Mouse (Mus musculus) hindbrain, embryonic 16.5 days (tissue): ENCODE data around the gene Mrm1. TPM values are rescaled to one million over a fixed set of nuclear protein-coding genes. Genes with fewer than 3 reads are reported as not detected.

Experiments
- ATAC-seq: fragments of 200-750 bp; cut with Nextera tagmentation; 2 replicates; pipeline ENCODE4 v1.8.0; 2017; ENCODE audit warnings: moderate TSS enrichment, moderate library complexity
- H3K27ac ChIP-seq: fragments of 300-500 bp; sonication (generic); 2 replicates; pipeline ENCODE4 v1.5.1; 2014; ENCODE audit warnings: low read depth, mild to moderate bottlenecking, control low read depth, low read length, moderate library complexity
- H3K27me3 ChIP-seq: fragments of 300-500 bp; sonication (generic); replicated peaks from 2 replicates; pipeline ENCODE4 v1.6.1; 2014; ENCODE audit warnings: low read length; ENCODE audit not compliant: control insufficient read depth, insufficient read depth
- H3K36me3 ChIP-seq: fragments of 300-500 bp; sonication (generic); 2 replicates; pipeline ENCODE4 v1.6.1; 2014; ENCODE audit warnings: mild to moderate bottlenecking, low read length, moderate library complexity, mixed read lengths; ENCODE audit not compliant: control insufficient read depth, insufficient read depth
- H3K4me1 ChIP-seq: fragments of 300-500 bp; sonication (generic); 2 replicates; pipeline ENCODE4 v1.6.1; 2014; ENCODE audit warnings: low read depth, low read length; ENCODE audit not compliant: control insufficient read depth, insufficient read depth
- H3K4me2 ChIP-seq: fragments of 300-500 bp; sonication (generic); 2 replicates; pipeline ENCODE4 v1.6.1; 2014; ENCODE audit warnings: mild to moderate bottlenecking, low read length, control low read depth, moderate library complexity
- H3K4me3 ChIP-seq: fragments of 300-500 bp; sonication (generic); 2 replicates; pipeline ENCODE4 v1.5.1; 2014; ENCODE audit warnings: mild to moderate bottlenecking, low read length, control low read depth, moderate library complexity
- H3K9ac ChIP-seq: fragments of 300-500 bp; sonication (generic); 2 replicates; pipeline ENCODE4 v1.6.1; 2014; ENCODE audit warnings: low read depth, mild to moderate bottlenecking, control low read depth, low read length, moderate library complexity
- H3K9me3 ChIP-seq: fragments of 300-500 bp; sonication (generic); 2 replicates; pipeline ENCODE4 v1.6.1; 2014; ENCODE audit warnings: mild to moderate bottlenecking, low read length, moderate library complexity; ENCODE audit not compliant: control insufficient read depth
- WGBS: fragments of 180-500 bp; shearing (Covaris S2); extraction: QIAGEN DNeasy Blood & Tissue Kit; methylation state at CpG from one replicate; pipeline ENCODE4 v1.1.7; 2014; 5-methylcytosine and 5-hydroxymethylcytosine counted together
- polyA plus RNA-seq: library from polyadenylated mRNA; unstranded; fragments of >200 nt; fragmentation: Nextera tagmentation; extraction: Ambion mirVana; gene quantifications from 2 replicates; pipeline ENCODE4 v1.2.1, GENCODE M21; 2015

Mrm1 gene
- polyA plus RNA-seq, 1 experiment from 2014 or later = 26.0 TPM

- Histone ChIP-seq H3K27ac (peak overlapping the region; percentile 76), H3K4me3 (peak overlapping the region; percentile 72), H3K4me1 (peaks cover 4% of the 10 kb centered on the region; the same call in 1 of the 2 replicates), H3K9ac (peak overlapping the region; percentile 84), H3K4me2 (peak overlapping the region; percentile 92), H3K27me3 (no peaks in the 10 kb centered on the region), H3K36me3 (no peaks in the 10 kb centered on the region), H3K9me3 (no peaks in the 10 kb centered on the region)
- WGBS = 0% methylated on average over 39 of the region's 39 CpGs
- ATAC-seq = peak; percentile 55
Observed at GRCm38 (mm10) chr11:84818085-84818960, 992 bp downstream of the Mrm1 start.

DNA sequence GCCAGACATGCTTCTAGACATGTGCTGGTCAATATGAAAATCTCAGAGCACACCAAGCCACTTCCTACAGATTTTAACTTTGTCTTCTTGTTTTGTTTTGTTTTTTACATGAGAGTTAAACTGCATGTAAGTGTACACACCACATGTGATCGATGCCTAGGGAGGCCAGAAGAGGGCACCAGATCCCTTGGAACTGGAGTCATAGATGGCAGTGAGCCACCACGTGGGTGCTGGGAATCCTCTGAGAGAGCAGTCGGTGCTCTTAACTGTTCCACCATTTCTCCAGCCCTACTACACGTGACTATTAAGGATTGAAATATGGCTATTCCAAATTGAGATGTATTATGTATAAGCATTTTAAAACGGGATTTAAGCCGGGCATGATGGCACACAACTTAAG is 2.0 kb downstream of the Mrm1 start:
- no peak for ATAC-seq
- H3K4me2 ChIP-seq = no peak overlapping the region; the same call in 1 of the 2 replicates
- H3K4me3 ChIP-seq = no peak overlapping the region
- H3K27me3 ChIP-seq = no peaks in the 10 kb centered on the region
- H3K27ac ChIP-seq = no peak overlapping the region
- H3K36me3 ChIP-seq = peaks cover 3% of the 10 kb centered on the region; the same call in 1 of the 2 replicates
- WGBS = 89% methylated on average over 6 of the region's 6 CpGs
- H3K9me3 ChIP-seq = no peaks in the 10 kb centered on the region
- H3K9ac ChIP-seq = no peak overlapping the region
- H3K4me1 ChIP-seq = peaks cover 4% of the 10 kb centered on the region; the same call in 1 of the 2 replicates

- ATAC-seq = 0 out of 2 replicates have a peak, but pooled peaks have one; percentile 47
- peaks cover 4% of the 10 kb centered on the region; the same call in 1 of the 2 replicates for H3K36me3 ChIP-seq
- H3K27ac ChIP-seq = no peak overlapping the region
- WGBS = 58% methylated on average over 13 of the region's 13 CpGs
- no peak overlapping the region for H3K9ac ChIP-seq
- H3K9me3 ChIP-seq = no peaks in the 10 kb centered on the region
- H3K27me3 ChIP-seq = no peaks in the 10 kb centered on the region
- no peak overlapping the region for H3K4me3 ChIP-seq
- no peak overlapping the region for H3K4me2 ChIP-seq
- no peaks in the 10 kb centered on the region for H3K4me1 ChIP-seq
Observed at GRCm38 (mm10) chr11:84813724-84814510, 5.4 kb downstream of the Mrm1 start.

DNA sequence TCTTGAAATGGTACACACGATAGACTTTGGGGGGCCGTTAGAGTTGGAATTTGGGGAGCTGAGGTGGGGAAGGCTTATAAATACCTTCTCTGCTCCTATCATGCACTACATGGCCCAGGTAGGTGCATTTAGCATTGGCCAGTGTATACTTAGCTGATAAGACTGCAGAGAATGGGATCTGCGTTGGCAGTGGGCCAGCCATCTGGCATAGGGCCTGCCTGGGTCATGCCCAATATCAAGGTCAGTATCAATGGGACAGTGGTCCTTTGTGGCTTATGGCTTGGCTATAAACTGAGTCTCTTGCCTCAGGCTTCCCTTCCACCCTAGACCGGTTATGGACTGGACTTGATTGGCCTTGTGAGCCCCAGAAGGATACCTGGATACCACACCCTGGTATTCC is 14.9 kb downstream of the Mrm1 start:
- Histone ChIP-seq H3K36me3 (no peaks in the 10 kb centered on the region), H3K9ac (no peak overlapping the region), H3K27ac (no peak overlapping the region), H3K4me2 (no peak overlapping the region), H3K4me3 (no peak overlapping the region), H3K27me3 (no peaks in the 10 kb centered on the region), H3K9me3 (no peaks in the 10 kb centered on the region), H3K4me1 (no peaks in the 10 kb centered on the region)
- WGBS = 90% methylated on average over 4 of the region's 4 CpGs
- no peak for ATAC-seq

GRCm38 (mm10) chr11:84797627-84798353 is 21.5 kb downstream of the Mrm1 start:
- Histone ChIP-seq H3K4me1 (peaks cover 9% of the 10 kb centered on the region), H3K9me3 (no peaks in the 10 kb centered on the region), H3K4me3 (no peak overlapping the region), H3K27me3 (no peaks in the 10 kb centered on the region), H3K27ac (no peak overlapping the region), H3K4me2 (no peak overlapping the region), H3K9ac (no peak overlapping the region), H3K36me3 (no peaks in the 10 kb centered on the region)
- ATAC-seq = peak; percentile 66
- whole genome bisulfite sequencing = 19% methylated on average over 21 of the region's 21 CpGs

GRCm38 (mm10) chr11:84797026-84797425 is 22.3 kb downstream of the Mrm1 start:
- Histone ChIP-seq H3K36me3 (no peaks in the 10 kb centered on the region), H3K4me2 (no peak overlapping the region), H3K27ac (no peak overlapping the region), H3K4me1 (peaks cover 9% of the 10 kb centered on the region), H3K9me3 (no peaks in the 10 kb centered on the region), H3K27me3 (no peaks in the 10 kb centered on the region), H3K9ac (no peak overlapping the region), H3K4me3 (no peak overlapping the region)
- 26% methylated on average over 10 of the region's 10 CpGs for WGBS
- no peak for ATAC-seq

DNA sequence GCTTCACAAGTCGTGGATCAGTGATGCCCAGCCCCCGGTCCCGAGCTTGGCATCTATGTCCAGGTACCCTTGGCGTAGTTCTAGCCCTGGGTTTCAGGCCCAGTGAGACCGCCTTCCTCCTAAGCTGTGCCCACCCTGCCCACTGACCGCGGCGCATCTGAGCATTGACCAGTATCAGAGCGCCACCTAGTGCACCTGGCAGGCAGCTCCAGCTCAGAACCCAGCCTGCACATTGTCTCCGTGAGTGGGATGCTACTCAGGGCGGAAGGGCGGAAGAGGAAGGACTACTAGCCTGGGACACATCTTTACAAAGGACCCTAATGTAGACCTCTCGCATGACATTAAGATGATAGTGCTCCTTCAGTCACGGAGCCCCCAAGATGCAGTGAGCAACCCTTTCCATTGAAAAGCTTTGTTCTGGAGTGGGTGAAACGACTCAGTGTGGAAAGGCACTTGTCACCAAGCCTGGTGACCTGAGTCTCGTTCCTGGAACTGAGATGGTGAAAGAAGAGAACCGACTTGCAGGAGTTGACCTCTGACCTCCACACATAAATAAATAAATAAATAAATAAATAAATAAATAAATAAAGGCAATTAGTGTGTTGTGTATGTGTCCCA is 24.7 kb downstream of the Mrm1 start:
- peak; percentile 92 for ATAC-seq

DNA sequence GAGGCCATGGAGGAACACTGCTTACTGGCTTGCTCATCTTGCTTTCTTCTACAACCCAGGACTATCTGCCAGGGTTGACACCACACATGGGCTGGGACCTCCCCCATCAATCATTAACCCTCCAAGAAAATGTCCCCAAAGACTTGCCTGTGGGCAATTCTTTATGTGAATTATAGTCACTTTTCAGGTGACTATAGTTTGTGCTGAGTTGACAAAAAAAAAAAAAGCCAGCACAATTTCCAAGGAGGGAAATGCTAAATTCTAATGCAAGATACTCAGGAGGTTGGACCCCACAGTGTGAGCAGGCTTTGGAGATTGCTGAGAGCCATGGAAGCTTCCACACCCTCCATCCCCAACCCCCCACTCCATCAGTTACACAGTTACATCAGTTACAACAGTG is 25.8 kb downstream of the Mrm1 start:
- Histone ChIP-seq H3K9me3 (no peaks in the 10 kb centered on the region), H3K27me3 (0 out of 2 replicates have a peak, but pooled peaks cover 2% of the 10 kb centered on the region), H3K36me3 (no peaks in the 10 kb centered on the region), H3K4me2 (no peak overlapping the region), H3K4me1 (peaks cover 9% of the 10 kb centered on the region), H3K27ac (no peak overlapping the region), H3K4me3 (no peak overlapping the region), H3K9ac (no peak overlapping the region)
- ATAC-seq = no peak

More for the DNA sequence above, 24.7 kb downstream of the Mrm1 start:
- Histone ChIP-seq H3K36me3 (no peaks in the 10 kb centered on the region), H3K9me3 (no peaks in the 10 kb centered on the region), H3K27me3 (0 out of 2 replicates have a peak, but pooled peaks cover 2% of the 10 kb centered on the region), H3K4me2 (peak overlapping the region; percentile 59), H3K4me3 (peak overlapping the region; percentile 22), H3K4me1 (peaks cover 9% of the 10 kb centered on the region), H3K9ac (peak overlapping the region; percentile 59), H3K27ac (no peak overlapping the region)
- 7% methylated on average over 17 of the region's 17 CpGs for WGBS
